Mouse (Mus musculus) mouse embryonic stem cell (cell line): ENCODE data around the gene Shoc2.

ENCODE experiments used
- in situ Hi-C, 2 experiments: fragments of 300-500 bp; cut with MboI; formaldehyde crosslinking; loops; 1 replicate in 1 of 2; 3 replicates in 1 of 2; pipeline ENCODE4 v1.14.3; 2019 to 2020; ENCODE audit warnings: low sequenced_read_pairs in 2 of 2, low pct_unique_long_range_greater_than_20kb in 1 of 2, mixed read lengths in 1 of 2; ENCODE audit not compliant: unreplicated experiment in 1 of 2

Gene Shoc2

GRCm38 (mm10) chr19:54051651-54052050, 107.5 kb downstream of the Shoc2 start:
- in situ Hi-C loops = no loop called here

- in situ Hi-C loops = no loop called here
Observed at GRCm38 (mm10) chr19:54055845-54056244, 111.7 kb downstream of the Shoc2 start.

- in situ Hi-C loops = no loop called here
Observed at GRCm38 (mm10) chr19:54068447-54068846, 124.3 kb downstream of the Shoc2 start.

- in situ Hi-C loops = no loop called here
Observed at GRCm38 (mm10) chr19:54070521-54070920, 126.4 kb downstream of the Shoc2 start.

- in situ Hi-C loops = no loop called here
Observed at GRCm38 (mm10) chr19:54072233-54072800, 128.2 kb downstream of the Shoc2 start.

GRCm38 (mm10) chr19:54076362-54077349, 132.6 kb downstream of the Shoc2 start:
- in situ Hi-C loops = no loop called here

- in situ Hi-C loops = no loop called here
Observed at GRCm38 (mm10) chr19:54081303-54081702, 137.2 kb downstream of the Shoc2 start.

- in situ Hi-C loops = no loop called here
Observed at GRCm38 (mm10) chr19:54081716-54082165, 137.6 kb downstream of the Shoc2 start.
